Mouse (Mus musculus) liver, embryonic 14.5 days (tissue): ENCODE data around the gene A830018L16Rik.

Experiments
- CTCF ChIP-seq: IDR thresholded peaks from 2 replicates; pipeline ENCODE4 v1.5.1; 2016; ENCODE audit warnings: antibody characterized with exemption, low read depth, control low read depth
- EP300 ChIP-seq: IDR thresholded peaks from 2 replicates; pipeline ENCODE4 v1.6.1; 2016; ENCODE audit warnings: antibody characterized with exemption, low read depth

DNA sequence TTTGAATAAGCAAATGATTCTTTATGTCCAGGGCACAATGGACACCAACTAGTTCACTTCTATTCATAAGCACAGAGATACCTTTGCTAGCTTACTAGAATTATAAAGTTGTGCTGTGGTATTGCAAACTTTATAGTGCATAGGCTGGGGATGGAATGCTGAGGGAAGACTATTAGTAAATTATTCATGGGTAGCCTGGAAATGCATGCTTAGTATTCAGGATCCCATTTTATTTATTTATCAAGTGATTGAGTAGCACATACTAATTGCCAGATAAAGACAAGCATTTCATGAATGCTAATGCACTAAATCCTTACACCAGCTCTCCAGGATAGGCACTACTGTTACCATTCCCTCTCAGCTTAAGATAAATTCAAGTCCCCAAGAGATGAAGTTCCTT is 8.4 kb upstream of the A830018L16Rik start:
- TF ChIP-seq CTCF (no peak), EP300 (no peak)
